Mouse (Mus musculus): ENCODE measurements around the gene Twist1. TPM values are rescaled to one million over a fixed set of nuclear protein-coding genes. Genes with fewer than 3 reads are reported as not detected.

Twist1 gene
- polyA plus RNA-seq, 1 experiment from 2014 or later, result 64.8 TPM

- Histone ChIP-seq H3K4me1 (replicated peaks) (peaks cover 28% of the 10 kb centered on the region), H3K27ac (peak overlapping the region; percentile 99), H3K4me2 (peak overlapping the region; percentile 73), H3K4me3 (replicated peaks) (peak overlapping the region; percentile 97), H3K9ac (replicated peaks) (peak overlapping the region; percentile 100), H3K27me3 (peaks cover 15% of the 10 kb centered on the region; the same call in 1 of the 2 replicates), H3K36me3 (no peaks in the 10 kb centered on the region), H3K9me3 (no peaks in the 10 kb centered on the region)
- 0% methylated on average over 51 of the region's 56 CpGs for WGBS
- no peak for ATAC-seq (ENCODE audit: insufficient number of reproducible peaks, insufficient read depth, low FRiP score, low TSS enrichment, low read depth)
These were observed 1.0 kb downstream of the Twist1 start for GRCm38 (mm10) chr12:33958241-33959194.

GRCm38 (mm10) chr12:33959206-33959605 is 1.7 kb downstream of the Twist1 start:
- Histone ChIP-seq H3K9me3 (no peaks in the 10 kb centered on the region), H3K4me3 (replicated peaks) (peak overlapping the region; percentile 97), H3K36me3 (no peaks in the 10 kb centered on the region), H3K4me2 (peak overlapping the region; percentile 73), H3K27ac (peak overlapping the region; percentile 99), H3K9ac (replicated peaks) (peak overlapping the region; percentile 100), H3K27me3 (peaks cover 12% of the 10 kb centered on the region; the same call in 1 of the 2 replicates), H3K4me1 (replicated peaks) (peaks cover 33% of the 10 kb centered on the region)
- under 1% methylated on average over 6 of the region's 6 CpGs for WGBS
- no peak for ATAC-seq (ENCODE audit: insufficient number of reproducible peaks, insufficient read depth, low FRiP score, low TSS enrichment, low read depth)

- ATAC-seq (ENCODE audit: insufficient number of reproducible peaks, insufficient read depth, low FRiP score, low TSS enrichment, low read depth), result no peak
- H3K4me2 ChIP-seq, result peak overlapping the region; percentile 73
- peak overlapping the region; percentile 52 for H3K4me3 ChIP-seq (replicated peaks)
- peaks cover 15% of the 10 kb centered on the region; the same call in 1 of the 2 replicates for H3K27me3 ChIP-seq
- no peaks in the 10 kb centered on the region for H3K36me3 ChIP-seq
- H3K4me1 ChIP-seq (replicated peaks), result peaks cover 39% of the 10 kb centered on the region
- peak overlapping the region; percentile 72; the same call in 1 of the 2 replicates for H3K27ac ChIP-seq
- no peaks in the 10 kb centered on the region for H3K9me3 ChIP-seq
- peak overlapping the region; percentile 72 for H3K9ac ChIP-seq (replicated peaks)
- WGBS, result 5% methylated on average over 3 of the region's 3 CpGs
These were observed 2.4 kb downstream of the Twist1 start for GRCm38 (mm10) chr12:33959846-33960245.

GRCm38 (mm10) chr12:33961013-33961412 is 3.5 kb downstream of the Twist1 start:
- WGBS, result 13% methylated on average over 5 of the region's 5 CpGs
- ATAC-seq (ENCODE audit: insufficient number of reproducible peaks, insufficient read depth, low FRiP score, low TSS enrichment, low read depth), result no peak
- H3K9ac ChIP-seq (replicated peaks), result peak overlapping the region; percentile 72

DNA sequence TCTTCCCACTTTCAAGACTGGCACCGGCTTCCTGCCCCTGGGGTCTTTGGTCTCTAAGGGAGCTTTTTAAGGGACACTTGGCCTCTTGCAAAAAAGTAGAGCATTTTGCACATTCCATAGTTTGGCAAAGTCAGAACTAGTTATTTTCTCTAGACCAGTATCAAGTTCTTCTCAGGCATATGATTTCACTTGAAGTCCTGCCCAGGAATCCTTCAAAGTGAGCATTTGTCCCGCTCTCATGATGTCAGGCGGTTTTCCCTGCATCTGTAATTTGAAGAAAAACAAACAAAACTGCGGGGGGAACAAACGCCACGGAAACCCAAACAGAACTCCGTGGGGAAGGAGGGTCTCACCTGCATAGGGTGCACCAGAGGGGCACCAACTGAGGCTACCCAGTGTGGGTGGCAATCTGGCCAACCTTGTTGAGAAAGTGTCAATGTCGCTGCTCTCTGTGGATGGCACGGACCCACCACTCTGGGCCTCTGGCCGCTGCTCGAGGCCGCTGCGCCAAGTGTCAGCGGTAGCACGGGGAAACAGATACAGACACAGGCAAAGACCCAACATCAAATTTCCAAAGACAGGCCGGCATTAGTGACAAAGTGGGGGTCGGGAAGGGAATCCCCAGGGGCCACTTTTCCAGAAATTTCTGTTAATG is 4.8 kb downstream of the Twist1 start:
- H3K4me2 ChIP-seq, result peak overlapping the region; percentile 73
- H3K9me3 ChIP-seq, result no peaks in the 10 kb centered on the region
- WGBS, result 4% methylated on average over 17 of the region's 17 CpGs
- ATAC-seq (ENCODE audit: insufficient number of reproducible peaks, insufficient read depth, low FRiP score, low TSS enrichment, low read depth), result no peak
- peaks cover 53% of the 10 kb centered on the region for H3K4me1 ChIP-seq (replicated peaks)
- H3K9ac ChIP-seq (replicated peaks), result peak overlapping the region; percentile 72
- H3K36me3 ChIP-seq, result no peaks in the 10 kb centered on the region
- peaks cover 7% of the 10 kb centered on the region; the same call in 1 of the 2 replicates for H3K27me3 ChIP-seq
- peak overlapping the region; percentile 91 for H3K27ac ChIP-seq
- peak overlapping the region; percentile 42 for H3K4me3 ChIP-seq (replicated peaks)

More at GRCm38 (mm10) chr12:33961013-33961412, 3.5 kb downstream of the Twist1 start:
- Histone ChIP-seq H3K27ac (peak overlapping the region; percentile 91), H3K36me3 (no peaks in the 10 kb centered on the region), H3K4me2 (peak overlapping the region; percentile 73), H3K4me3 (replicated peaks) (peak overlapping the region; percentile 42), H3K4me1 (replicated peaks) (peaks cover 42% of the 10 kb centered on the region), H3K9me3 (no peaks in the 10 kb centered on the region), H3K27me3 (peaks cover 8% of the 10 kb centered on the region; the same call in 1 of the 2 replicates)

DNA sequence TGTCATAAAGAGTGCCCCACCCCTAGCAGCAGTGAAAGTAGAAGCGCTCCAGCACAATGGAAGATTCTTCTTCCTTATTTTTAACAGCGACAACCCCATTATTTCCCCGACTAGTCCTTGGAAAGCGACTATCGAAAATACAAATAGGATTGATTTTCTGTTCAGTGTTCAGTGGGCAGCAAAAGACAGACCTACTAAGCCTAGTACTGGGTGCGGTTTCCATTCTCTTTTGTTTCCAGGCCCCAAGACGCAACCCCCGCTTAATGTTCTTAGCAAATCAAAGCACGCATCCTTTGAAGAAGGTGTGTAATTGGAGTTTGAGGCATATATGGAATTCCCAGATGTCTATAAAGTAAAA is 5.3 kb downstream of the Twist1 start:
- H3K27ac ChIP-seq, result peak overlapping the region; percentile 91
- H3K9me3 ChIP-seq, result no peaks in the 10 kb centered on the region
- H3K36me3 ChIP-seq, result no peaks in the 10 kb centered on the region
- H3K27me3 ChIP-seq, result peaks cover 7% of the 10 kb centered on the region; the same call in 1 of the 2 replicates
- WGBS, result 3% methylated on average over 9 of the region's 9 CpGs
- H3K4me3 ChIP-seq (replicated peaks), result peak overlapping the region; percentile 42
- H3K4me2 ChIP-seq, result peak overlapping the region; percentile 73
- H3K4me1 ChIP-seq (replicated peaks), result peaks cover 58% of the 10 kb centered on the region
- H3K9ac ChIP-seq (replicated peaks), result peak overlapping the region; percentile 72
- no peak for ATAC-seq (ENCODE audit: insufficient number of reproducible peaks, insufficient read depth, low FRiP score, low TSS enrichment, low read depth)

GRCm38 (mm10) chr12:33963671-33964369 is 6.3 kb downstream of the Twist1 start:
- no peak for ATAC-seq (ENCODE audit: insufficient number of reproducible peaks, insufficient read depth, low FRiP score, low TSS enrichment, low read depth)
- peaks cover 68% of the 10 kb centered on the region for H3K4me1 ChIP-seq (replicated peaks)
- no peak overlapping the region; the same call in 1 of the 2 replicates for H3K9ac ChIP-seq (replicated peaks)
- H3K4me3 ChIP-seq (replicated peaks), result peak overlapping the region; percentile 42
- 3% methylated on average over 15 of the region's 15 CpGs for WGBS
- no peaks in the 10 kb centered on the region for H3K36me3 ChIP-seq
- no peaks in the 10 kb centered on the region for H3K9me3 ChIP-seq
- H3K27me3 ChIP-seq, result peaks cover 10% of the 10 kb centered on the region; the same call in 1 of the 2 replicates
- H3K4me2 ChIP-seq, result peak overlapping the region; percentile 73
- H3K27ac ChIP-seq, result peak overlapping the region; percentile 91

- H3K4me3 ChIP-seq (replicated peaks), result no peak overlapping the region
- H3K4me1 ChIP-seq (replicated peaks), result peaks cover 74% of the 10 kb centered on the region
- H3K36me3 ChIP-seq, result no peaks in the 10 kb centered on the region
- no peak for ATAC-seq (ENCODE audit: insufficient number of reproducible peaks, insufficient read depth, low FRiP score, low TSS enrichment, low read depth)
- H3K4me2 ChIP-seq, result 0 out of 2 replicates have a peak overlapping the region, but pooled peaks have one; percentile 15
- 18% methylated on average over 2 of the region's 2 CpGs for WGBS
- peaks cover 11% of the 10 kb centered on the region; the same call in 1 of the 2 replicates for H3K27me3 ChIP-seq
- no peaks in the 10 kb centered on the region for H3K9me3 ChIP-seq
- H3K9ac ChIP-seq (replicated peaks), result no peak overlapping the region
- peak overlapping the region; percentile 91 for H3K27ac ChIP-seq
These were observed 7.0 kb downstream of the Twist1 start for GRCm38 (mm10) chr12:33964427-33964826.

- H3K9me3 ChIP-seq, result no peaks in the 10 kb centered on the region
- 0 out of 2 replicates have a peak overlapping the region, but pooled peaks have one; percentile 6 for H3K9ac ChIP-seq (replicated peaks)
- 1% methylated on average over 5 of the region's 5 CpGs for WGBS
- H3K36me3 ChIP-seq, result no peaks in the 10 kb centered on the region
- no peak overlapping the region for H3K4me3 ChIP-seq (replicated peaks)
- peak overlapping the region; percentile 96 for H3K27ac ChIP-seq
- no peak for ATAC-seq (ENCODE audit: insufficient number of reproducible peaks, insufficient read depth, low FRiP score, low TSS enrichment, low read depth)
- H3K4me2 ChIP-seq, result peak overlapping the region; percentile 78
- peaks cover 11% of the 10 kb centered on the region; the same call in 1 of the 2 replicates for H3K27me3 ChIP-seq
- H3K4me1 ChIP-seq (replicated peaks), result peaks cover 74% of the 10 kb centered on the region
These were observed 8.3 kb downstream of the Twist1 start for GRCm38 (mm10) chr12:33965661-33966360.

Measured in limb, embryonic 12.5 days (tissue).